Mouse (Mus musculus) neural tube, embryonic 12.5 days (tissue): ENCODE results near the gene Smim4. TPM values are rescaled to one million over a fixed set of nuclear protein-coding genes. Genes with fewer than 3 reads are reported as not detected.
A peak's percentile ranks its signal among the peaks of the same experiment; 100 is the strongest.

Source experiments
- ATAC-seq: fragments of 200-750 bp; cut with Nextera tagmentation; 2 replicates; pipeline ENCODE4 v1.8.0; 2017; ENCODE audit warnings: low read depth, mild to moderate bottlenecking, moderate TSS enrichment, moderate library complexity; ENCODE audit not compliant: low FRiP score
- H3K27ac ChIP-seq: fragments of 300-500 bp; sonication (generic); 2 replicates; pipeline ENCODE4 v1.5.1; 2016
- H3K27me3 ChIP-seq: fragments of 300-500 bp; sonication (generic); replicated peaks from 2 replicates; pipeline ENCODE4 v1.6.1; 2016; ENCODE audit warnings: mild to moderate bottlenecking
- H3K36me3 ChIP-seq: fragments of 300-500 bp; sonication (generic); 2 replicates; pipeline ENCODE4 v1.6.1; 2016; ENCODE audit warnings: mild to moderate bottlenecking
- H3K4me1 ChIP-seq: fragments of 300-500 bp; sonication (generic); 2 replicates; pipeline ENCODE4 v1.6.1; 2016
- H3K4me2 ChIP-seq: fragments of 300-500 bp; sonication (generic); replicated peaks from 2 replicates; pipeline ENCODE4 v1.6.1; 2016; ENCODE audit warnings: mild to moderate bottlenecking
- H3K4me3 ChIP-seq: fragments of 300-500 bp; sonication (generic); 2 replicates; pipeline ENCODE4 v1.5.1; 2016
- H3K9ac ChIP-seq: fragments of 300-500 bp; sonication (generic); 2 replicates; pipeline ENCODE4 v1.6.1; 2016; ENCODE audit warnings: mild to moderate bottlenecking
- H3K9me3 ChIP-seq: fragments of 300-500 bp; sonication (generic); 2 replicates; pipeline ENCODE4 v1.6.1; 2016; ENCODE audit warnings: mild to moderate bottlenecking
- WGBS: fragments of 180-500 bp; shearing (Covaris S2); methylation state at CpG from one replicate; pipeline ENCODE4 v1.1.7; 2016; 5-methylcytosine and 5-hydroxymethylcytosine counted together
- polyA plus RNA-seq: library from polyadenylated mRNA; unstranded; fragments of >200 nt; fragmentation: Nextera tagmentation; extraction: Ambion mirVana; gene quantifications from 2 replicates; pipeline ENCODE4 v1.2.1, GENCODE M21; 2016

Smim4 gene
- 79.5 and 80.5 TPM in 2 replicates for polyA plus RNA-seq

- under 1% methylated on average over 33 of the region's 33 CpGs for WGBS
- H3K4me3 ChIP-seq, result peak within 1 kb of the TSS; percentile 71
- no peaks in the 10 kb centered on the region; the same call in 1 of the 2 replicates for H3K36me3 ChIP-seq
- peak within 1 kb of the TSS; percentile 90 for H3K4me2 ChIP-seq
- H3K27ac ChIP-seq, result peak within 1 kb of the TSS; percentile 79; the same call in 1 of the 2 replicates
- ATAC-seq, result peak; percentile 95
- no peaks in the 10 kb centered on the region for H3K27me3 ChIP-seq
- H3K9me3 ChIP-seq, result no peaks in the 10 kb centered on the region
- H3K4me1 ChIP-seq, result peaks cover 56% of the 10 kb centered on the region
- peak within 1 kb of the TSS; percentile 74 for H3K9ac ChIP-seq
Observed at GRCm38 (mm10) chr14:31128826-31129219, at the start of gene Smim4. Smim4 (minus strand) TSS chr14:31128956.

- H3K4me3 ChIP-seq, result no peak overlapping the region
- H3K4me2 ChIP-seq, result no peak overlapping the region
- ATAC-seq, result no peak
- WGBS, result 91% methylated on average over 5 of the region's 5 CpGs
- no peak overlapping the region for H3K9ac ChIP-seq
- no peak overlapping the region for H3K27ac ChIP-seq
- H3K27me3 ChIP-seq, result no peaks in the 10 kb centered on the region
- H3K36me3 ChIP-seq, result peaks cover 97% of the 10 kb centered on the region
- no peaks in the 10 kb centered on the region for H3K4me1 ChIP-seq
- H3K9me3 ChIP-seq, result no peaks in the 10 kb centered on the region
Observed at GRCm38 (mm10) chr14:31177715-31178114, 49.0 kb upstream of the Smim4 start.

- H3K9ac ChIP-seq, result no peak overlapping the region
- no peak for ATAC-seq
- WGBS, result 95% methylated on average over 16 of the region's 16 CpGs
- no peaks in the 10 kb centered on the region for H3K4me1 ChIP-seq
- no peak overlapping the region for H3K4me2 ChIP-seq
- H3K9me3 ChIP-seq, result no peaks in the 10 kb centered on the region
- H3K27ac ChIP-seq, result no peak overlapping the region
- no peaks in the 10 kb centered on the region for H3K27me3 ChIP-seq
- H3K36me3 ChIP-seq, result peaks cover 97% of the 10 kb centered on the region
- no peak overlapping the region for H3K4me3 ChIP-seq
Observed at GRCm38 (mm10) chr14:31177287-31177686, 48.5 kb upstream of the Smim4 start.

- no peaks in the 10 kb centered on the region for H3K9me3 ChIP-seq
- peaks cover 84% of the 10 kb centered on the region for H3K36me3 ChIP-seq
- H3K27ac ChIP-seq, result no peak overlapping the region
- H3K9ac ChIP-seq, result no peak overlapping the region
- H3K4me1 ChIP-seq, result no peaks in the 10 kb centered on the region
- no peak overlapping the region for H3K4me3 ChIP-seq
- 90% methylated on average over 7 of the region's 7 CpGs for WGBS
- H3K4me2 ChIP-seq, result no peak overlapping the region
- no peaks in the 10 kb centered on the region for H3K27me3 ChIP-seq
- no peak for ATAC-seq
Observed at GRCm38 (mm10) chr14:31173537-31173936, 44.8 kb upstream of the Smim4 start.

- no peaks in the 10 kb centered on the region for H3K27me3 ChIP-seq
- H3K4me1 ChIP-seq, result no peaks in the 10 kb centered on the region
- 90% methylated on average over 18 of the region's 18 CpGs for WGBS
- no peak overlapping the region for H3K4me2 ChIP-seq
- H3K9ac ChIP-seq, result no peak overlapping the region
- no peaks in the 10 kb centered on the region for H3K9me3 ChIP-seq
- no peak for ATAC-seq
- no peak overlapping the region for H3K4me3 ChIP-seq
- no peak overlapping the region for H3K27ac ChIP-seq
- peaks cover 81% of the 10 kb centered on the region for H3K36me3 ChIP-seq
Observed at GRCm38 (mm10) chr14:31172781-31173455, 44.2 kb upstream of the Smim4 start.

GRCm38 (mm10) chr14:31171821-31172220 lies 43.1 kb upstream of the Smim4 start:
- Histone ChIP-seq H3K4me2 (no peak overlapping the region), H3K27me3 (no peaks in the 10 kb centered on the region), H3K4me3 (no peak overlapping the region), H3K36me3 (peaks cover 70% of the 10 kb centered on the region), H3K9ac (no peak overlapping the region), H3K4me1 (no peaks in the 10 kb centered on the region), H3K9me3 (no peaks in the 10 kb centered on the region), H3K27ac (no peak overlapping the region)
- 96% methylated on average over 15 of the region's 15 CpGs for WGBS
- ATAC-seq, result no peak

GRCm38 (mm10) chr14:31171386-31171785 lies 42.6 kb upstream of the Smim4 start:
- Histone ChIP-seq H3K9me3 (no peaks in the 10 kb centered on the region), H3K4me1 (no peaks in the 10 kb centered on the region), H3K27me3 (no peaks in the 10 kb centered on the region), H3K9ac (no peak overlapping the region), H3K4me3 (no peak overlapping the region), H3K36me3 (peaks cover 65% of the 10 kb centered on the region), H3K27ac (no peak overlapping the region), H3K4me2 (no peak overlapping the region)
- ATAC-seq, result no peak
- WGBS, result 86% methylated on average over 11 of the region's 11 CpGs

GRCm38 (mm10) chr14:31170963-31171362 lies 42.2 kb upstream of the Smim4 start:
- Histone ChIP-seq H3K4me2 (no peak overlapping the region), H3K4me3 (no peak overlapping the region), H3K27ac (no peak overlapping the region), H3K27me3 (no peaks in the 10 kb centered on the region), H3K9ac (no peak overlapping the region), H3K9me3 (no peaks in the 10 kb centered on the region), H3K4me1 (no peaks in the 10 kb centered on the region), H3K36me3 (peaks cover 61% of the 10 kb centered on the region)
- 85% methylated on average over 13 of the region's 13 CpGs for WGBS
- ATAC-seq, result no peak

GRCm38 (mm10) chr14:31169508-31169907 lies 40.8 kb upstream of the Smim4 start:
- Histone ChIP-seq H3K4me1 (no peaks in the 10 kb centered on the region), H3K27me3 (no peaks in the 10 kb centered on the region), H3K4me3 (no peak overlapping the region), H3K36me3 (peaks cover 47% of the 10 kb centered on the region), H3K27ac (no peak overlapping the region), H3K9ac (no peak overlapping the region), H3K9me3 (no peaks in the 10 kb centered on the region), H3K4me2 (no peak overlapping the region)
- no peak for ATAC-seq
- 76% methylated on average over 6 of the region's 6 CpGs for WGBS

- H3K4me2 ChIP-seq, result 0 out of 2 replicates have a peak within 1 kb of the TSS, but pooled peaks have one; percentile 4
- ATAC-seq, result no peak
- H3K9ac ChIP-seq, result no peak within 1 kb of the TSS
- WGBS, result 50% methylated on average over 10 of the region's 10 CpGs
- H3K27ac ChIP-seq, result no peak within 1 kb of the TSS
- H3K4me1 ChIP-seq, result no peaks in the 10 kb centered on the region
- H3K27me3 ChIP-seq, result no peaks in the 10 kb centered on the region
- H3K4me3 ChIP-seq, result no peak within 1 kb of the TSS
- H3K9me3 ChIP-seq, result no peaks in the 10 kb centered on the region
- peaks cover 36% of the 10 kb centered on the region for H3K36me3 ChIP-seq
Observed at GRCm38 (mm10) chr14:31168425-31168824, 39.7 kb upstream of the Smim4 start, which contains the start of gene Stab1. Stab1 (minus strand) TSS chr14:31168641.

GRCm38 (mm10) chr14:31166827-31167226 lies 38.1 kb upstream of the Smim4 start:
- Histone ChIP-seq H3K27ac (no peak overlapping the region), H3K4me3 (no peak overlapping the region), H3K4me2 (peak overlapping the region; percentile 14; the same call in 1 of the 2 replicates), H3K9me3 (no peaks in the 10 kb centered on the region), H3K4me1 (no peaks in the 10 kb centered on the region), H3K27me3 (no peaks in the 10 kb centered on the region), H3K9ac (no peak overlapping the region; the same call in 1 of the 2 replicates), H3K36me3 (peaks cover 20% of the 10 kb centered on the region)
- 76% methylated on average over 9 of the region's 9 CpGs for WGBS
- no peak for ATAC-seq

GRCm38 (mm10) chr14:31165991-31166630 lies 37.4 kb upstream of the Smim4 start:
- H3K27ac ChIP-seq, result no peak overlapping the region
- WGBS, result 65% methylated on average over 10 of the region's 10 CpGs
- ATAC-seq, result no peak
- no peaks in the 10 kb centered on the region for H3K27me3 ChIP-seq
- no peaks in the 10 kb centered on the region for H3K9me3 ChIP-seq
- H3K36me3 ChIP-seq, result peaks cover 13% of the 10 kb centered on the region
- H3K4me2 ChIP-seq, result peak overlapping the region; percentile 14; the same call in 1 of the 2 replicates
- H3K4me3 ChIP-seq, result no peak overlapping the region
- H3K4me1 ChIP-seq, result no peaks in the 10 kb centered on the region
- H3K9ac ChIP-seq, result no peak overlapping the region; the same call in 1 of the 2 replicates
